Comparison of ENCODE assay signal across 13 mouse cellular contexts in genomic region chr6:82030511-82030884, GRCm38 (mm10). TPM values are rescaled to one million over a fixed set of nuclear protein-coding genes. Genes with fewer than 3 reads are reported as not detected.
DNase-seq lines count a peak whose midpoint lies in the region; ATAC-seq lines count a peak whose summit lies in the region.
"Had no signal": no experiment of that assay in that cellular context is flagged by ENCODE, and none has a peak within 500 bp of the region (broad histone marks: within the 10 kb centered on the region; RNA-seq: fewer than 3 reads in every experiment).

No protein-coding gene starts in this region.

- H3K4me1 ChIP-seq in embryonic facial prominence, embryonic 13.5 days = peaks cover 22% of the 10 kb centered on the region
- peaks cover 14% of the 10 kb centered on the region for H3K4me1 ChIP-seq in embryonic facial prominence, embryonic 10.5 days
- H3K4me1 ChIP-seq in lung, embryonic 16.5 days (replicated peaks; ENCODE audit: control insufficient read depth, insufficient read depth, low read length) = peaks cover 12% of the 10 kb centered on the region
- 0 out of 2 replicates have a peak, but pooled peaks cover 3% of the 10 kb centered on the region for H3K4me1 ChIP-seq in liver, embryonic 15.5 days (replicated peaks)
- H3K4me1 ChIP-seq: forebrain, embryonic 15.5 days; heart, embryonic 10.5 days had no signal

- peak overlapping the region; percentile 84 for H3K27ac ChIP-seq in embryonic facial prominence, embryonic 13.5 days
- H3K27ac ChIP-seq in embryonic facial prominence, embryonic 10.5 days (replicated peaks) = no peak overlapping the region
- H3K27ac ChIP-seq in lung, embryonic 16.5 days (ENCODE audit: low read length) = peak overlapping the region; percentile 83
- peak overlapping the region; percentile 84 for H3K27ac ChIP-seq in liver, embryonic 15.5 days (replicated peaks)
- H3K27ac ChIP-seq: forebrain, embryonic 15.5 days; heart, embryonic 10.5 days had no signal

- DNase-seq in embryonic facial prominence, embryonic 10.5 days (ENCODE audit: low spot score) = no peak
- DNase-seq in lung, adult 18-20 months = no peak
- peak; percentile 28 for DNase-seq in kidney, postnatal 14 days
- no peak for DNase-seq in right cerebral cortex, postnatal 36 days (ENCODE audit: low spot score in 2 of 2)
- DNase-seq in ovary, postnatal 14 days (ENCODE audit: low spot score) = no peak
- DNase-seq: cerebellum, adult 11-12 months; right cerebral cortex, postnatal 4 days had no signal

- 0 out of 2 replicates have a peak overlapping the region, but pooled peaks have one; percentile 0 for H3K4me2 ChIP-seq in embryonic facial prominence, embryonic 13.5 days
- 0 out of 2 replicates have a peak overlapping the region, but pooled peaks have one; percentile 1 for H3K4me2 ChIP-seq in lung, embryonic 16.5 days (ENCODE audit: low read depth, low read length)
- peak overlapping the region; percentile 4; the same call in 1 of the 2 replicates for H3K4me2 ChIP-seq in liver, embryonic 15.5 days
- H3K4me2 ChIP-seq: forebrain, embryonic 15.5 days had no signal

- H3K27me3 ChIP-seq in embryonic facial prominence, embryonic 13.5 days = no peaks in the 10 kb centered on the region
- H3K27me3 ChIP-seq in embryonic facial prominence, embryonic 10.5 days (replicated peaks; ENCODE audit: low read depth, poor library complexity, severe bottlenecking) = 0 out of 2 replicates have a peak, but pooled peaks cover 15% of the 10 kb centered on the region
- H3K27me3 ChIP-seq in lung, embryonic 16.5 days (ENCODE audit: control insufficient read depth, insufficient read depth, low read depth, low read length) = no peaks in the 10 kb centered on the region
- no peaks in the 10 kb centered on the region for H3K27me3 ChIP-seq in liver, embryonic 15.5 days
- H3K27me3 ChIP-seq: CH12.LX; forebrain, embryonic 15.5 days had no signal

- no peak for ATAC-seq in embryonic facial prominence, embryonic 13.5 days (ENCODE audit: insufficient number of reproducible peaks, insufficient read depth, low FRiP score, low TSS enrichment, low read depth)
- ATAC-seq in lung, embryonic 16.5 days (ENCODE audit: low read depth) = peak; percentile 34
- no peak for ATAC-seq in liver, embryonic 15.5 days (ENCODE audit: insufficient read depth)
- ATAC-seq: forebrain, embryonic 15.5 days had no signal

- WGBS in embryonic facial prominence, embryonic 13.5 days = 68% methylated on average over 8 of the region's 8 CpGs
- 76% methylated on average over 8 of the region's 8 CpGs for WGBS in embryonic facial prominence, embryonic 10.5 days
- whole genome bisulfite sequencing in lung, embryonic 16.5 days = 59% methylated on average over 8 of the region's 8 CpGs
- 59% methylated on average over 8 of the region's 8 CpGs for WGBS in liver, embryonic 15.5 days (ENCODE audit: insufficient replicate concordance)

- no peaks in the 10 kb centered on the region for H3K9me3 ChIP-seq in embryonic facial prominence, embryonic 13.5 days
- H3K9me3 ChIP-seq in embryonic facial prominence, embryonic 10.5 days = no peaks in the 10 kb centered on the region
- H3K9me3 ChIP-seq in lung, embryonic 16.5 days (ENCODE audit: control insufficient read depth, low read length) = no peaks in the 10 kb centered on the region
- H3K9me3 ChIP-seq in liver, embryonic 15.5 days (replicated peaks) = no peaks in the 10 kb centered on the region
- H3K9me3 ChIP-seq: forebrain, embryonic 15.5 days; heart, embryonic 10.5 days had no signal

- no peaks in the 10 kb centered on the region for H3K36me3 ChIP-seq in embryonic facial prominence, embryonic 13.5 days
- no peaks in the 10 kb centered on the region for H3K36me3 ChIP-seq in embryonic facial prominence, embryonic 10.5 days (replicated peaks)
- H3K36me3 ChIP-seq in lung, embryonic 16.5 days (ENCODE audit: control insufficient read depth, insufficient read depth, low read length) = no peaks in the 10 kb centered on the region
- H3K36me3 ChIP-seq in liver, embryonic 15.5 days (replicated peaks) = no peaks in the 10 kb centered on the region
- H3K36me3 ChIP-seq: forebrain, embryonic 15.5 days; heart, embryonic 10.5 days had no signal

- H3K9ac ChIP-seq in embryonic facial prominence, embryonic 13.5 days = no peak overlapping the region; the same call in 1 of the 2 replicates
- peak overlapping the region; percentile 38; the same call in 1 of the 2 replicates for H3K9ac ChIP-seq in lung, embryonic 16.5 days (ENCODE audit: low read length)
- H3K9ac ChIP-seq in liver, embryonic 15.5 days = no peak overlapping the region
- H3K9ac ChIP-seq: forebrain, embryonic 15.5 days had no signal

- no peak overlapping the region; the same call in 1 of the 2 replicates for H3K4me3 ChIP-seq in embryonic facial prominence, embryonic 13.5 days
- H3K4me3 ChIP-seq in embryonic facial prominence, embryonic 10.5 days = no peak overlapping the region
- H3K4me3 ChIP-seq in lung, embryonic 16.5 days (ENCODE audit: low read length) = no peak overlapping the region
- H3K4me3 ChIP-seq in liver, embryonic 15.5 days (replicated peaks) = no peak overlapping the region
- H3K4me3 ChIP-seq: forebrain, embryonic 15.5 days; heart, embryonic 10.5 days had no signal

RNA-seq across cellular contexts. Expression of gene Eva1a, which starts 10.3 kb away (rescaled TPM):
- 19.3 and 22.1 TPM in 2 replicates for polyA plus RNA-seq in embryonic facial prominence, embryonic 13.5 days (2015; fragmentation: Nextera tagmentation; extraction: Ambion mirVana)
- polyA plus RNA-seq in embryonic facial prominence, embryonic 10.5 days (2016; fragmentation: Nextera tagmentation; extraction: Ambion mirVana) = 7.0 and 9.1 TPM in 2 replicates
- polyA plus RNA-seq in lung, embryonic 16.5 days (2015; fragmentation: Nextera tagmentation; extraction: Ambion mirVana) = 38.8 and 42.4 TPM in 2 replicates
- polyA plus RNA-seq in liver, embryonic 15.5 days (2015; fragmentation: Nextera tagmentation; extraction: Ambion mirVana) = 9.8 and 11.0 TPM in 2 replicates
